Mouse (Mus musculus): Measurements from ENCODE around the gene Snupn.

- TF ChIP-seq CTCF (IDR thresholded peaks at IDR 0.05; ENCODE audit: low read depth, low read length) (no peak), POLR2A (IDR thresholded peaks at IDR 0.05; ENCODE audit: borderline replicate concordance, low read depth, low read length) (no peak)
These were observed 26.0 kb upstream of the Snupn start for GRCm38 (mm10) chr9:56924651-56925027.

Data from bone marrow macrophage, adult 2 months (primary cell).